Mouse (Mus musculus) midbrain, embryonic 16.5 days (tissue): ENCODE measurements around the gene Per1. TPM values are rescaled to one million over a fixed set of nuclear protein-coding genes. Genes with fewer than 3 reads are reported as not detected.

Source experiments
- ATAC-seq: fragments of 200-750 bp; cut with Nextera tagmentation; 2 replicates; pipeline ENCODE4 v1.8.0; 2017; ENCODE audit warnings: moderate TSS enrichment
- H3K27ac ChIP-seq: fragments of 300-500 bp; sonication (generic); 2 replicates; pipeline ENCODE4 v1.5.1; 2014; ENCODE audit warnings: mild to moderate bottlenecking, low read length, mixed read lengths
- H3K27me3 ChIP-seq: fragments of 300-500 bp; sonication (generic); 2 replicates; pipeline ENCODE4 v1.6.1; 2014; ENCODE audit warnings: low read depth, low read length, mixed read lengths; ENCODE audit not compliant: control insufficient read depth, insufficient read depth
- H3K36me3 ChIP-seq: fragments of 300-500 bp; sonication (generic); 2 replicates; pipeline ENCODE4 v1.6.1; 2014; ENCODE audit warnings: mild to moderate bottlenecking, low read length, moderate library complexity, mixed read lengths; ENCODE audit not compliant: control insufficient read depth, insufficient read depth
- H3K4me1 ChIP-seq: fragments of 300-500 bp; sonication (generic); 2 replicates; pipeline ENCODE4 v1.6.1; 2014; ENCODE audit warnings: mild to moderate bottlenecking, low read length, mixed read lengths; ENCODE audit not compliant: control insufficient read depth, insufficient read depth
- H3K4me2 ChIP-seq: fragments of 300-500 bp; sonication (generic); 2 replicates; pipeline ENCODE4 v1.6.1; 2014; ENCODE audit warnings: mild to moderate bottlenecking, low read length, mixed read lengths
- H3K4me3 ChIP-seq: fragments of 300-500 bp; sonication (generic); 2 replicates; pipeline ENCODE4 v1.5.1; 2014; ENCODE audit warnings: low read depth, mild to moderate bottlenecking, low read length, moderate library complexity, mixed read lengths
- H3K9ac ChIP-seq: fragments of 300-500 bp; sonication (generic); 2 replicates; pipeline ENCODE4 v1.6.1; 2014; ENCODE audit warnings: low read depth, low read length, mixed read lengths
- H3K9me3 ChIP-seq: fragments of 300-500 bp; sonication (generic); replicated peaks from 2 replicates; pipeline ENCODE4 v1.6.1; 2014; ENCODE audit warnings: mild to moderate bottlenecking, low read length, mixed read lengths; ENCODE audit not compliant: control insufficient read depth, poor library complexity, severe bottlenecking
- WGBS: fragments of 180-500 bp; shearing (Covaris S2); extraction: QIAGEN DNeasy Blood & Tissue Kit; methylation state at CpG from one replicate; pipeline ENCODE4 v1.1.7; 2014; 5-methylcytosine and 5-hydroxymethylcytosine counted together
- polyA plus RNA-seq: library from polyadenylated mRNA; unstranded; fragments of >200 nt; fragmentation: Nextera tagmentation; extraction: Ambion mirVana; gene quantifications from 2 replicates; pipeline ENCODE4 v1.2.1, GENCODE M21; 2015

Per1 gene
- polyA plus RNA-seq, 1 experiment from 2014 or later: 12.4 TPM

DNA sequence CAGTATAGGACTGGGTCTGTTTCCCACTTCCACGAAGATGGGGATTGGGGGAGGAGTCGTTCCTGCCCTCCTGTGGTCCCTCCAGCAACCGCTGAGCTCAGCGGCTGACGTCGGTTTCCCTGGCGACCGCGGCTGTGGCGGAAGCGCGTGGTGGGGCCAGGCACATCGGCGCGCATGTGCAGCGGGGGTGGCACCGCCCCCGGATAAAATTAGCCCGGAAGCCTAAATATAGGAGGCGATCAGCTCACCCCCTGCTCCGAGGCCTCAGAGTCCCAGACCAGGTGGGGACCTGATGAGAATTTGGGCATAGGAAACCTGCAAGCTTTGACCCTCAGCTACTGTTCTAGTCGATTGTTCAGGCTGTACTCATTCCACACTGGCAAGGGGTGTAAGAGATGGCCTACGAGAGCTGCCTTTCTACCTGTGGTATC is 4.9 kb downstream of the Per1 start:
- Histone ChIP-seq H3K4me1 (peaks cover 47% of the 10 kb centered on the region), H3K9ac (peak overlapping the region; percentile 65), H3K27ac (peak overlapping the region; percentile 71), H3K36me3 (peaks cover 27% of the 10 kb centered on the region), H3K4me2 (peak overlapping the region; percentile 97), H3K27me3 (no peaks in the 10 kb centered on the region), H3K4me3 (peak overlapping the region; percentile 59), H3K9me3 (no peaks in the 10 kb centered on the region)
- peak; percentile 26 for ATAC-seq
- WGBS: under 1% methylated on average over 23 of the region's 23 CpGs

- WGBS: 92% methylated on average over 20 of the region's 20 CpGs
- H3K36me3 ChIP-seq: peaks cover 36% of the 10 kb centered on the region
- no peaks in the 10 kb centered on the region for H3K9me3 ChIP-seq
- H3K4me2 ChIP-seq: peak overlapping the region; percentile 97
- peak overlapping the region; percentile 55 for H3K9ac ChIP-seq
- H3K27me3 ChIP-seq: no peaks in the 10 kb centered on the region
- ATAC-seq: no peak
- peaks cover 41% of the 10 kb centered on the region for H3K4me1 ChIP-seq
- H3K4me3 ChIP-seq: no peak overlapping the region
- no peak overlapping the region for H3K27ac ChIP-seq
Measured at GRCm38 (mm10) chr11:69100639-69101360, 5.8 kb downstream of the Per1 start.

GRCm38 (mm10) chr11:69101604-69102402 is 6.8 kb downstream of the Per1 start:
- 92% methylated on average over 20 of the region's 21 CpGs for WGBS

DNA sequence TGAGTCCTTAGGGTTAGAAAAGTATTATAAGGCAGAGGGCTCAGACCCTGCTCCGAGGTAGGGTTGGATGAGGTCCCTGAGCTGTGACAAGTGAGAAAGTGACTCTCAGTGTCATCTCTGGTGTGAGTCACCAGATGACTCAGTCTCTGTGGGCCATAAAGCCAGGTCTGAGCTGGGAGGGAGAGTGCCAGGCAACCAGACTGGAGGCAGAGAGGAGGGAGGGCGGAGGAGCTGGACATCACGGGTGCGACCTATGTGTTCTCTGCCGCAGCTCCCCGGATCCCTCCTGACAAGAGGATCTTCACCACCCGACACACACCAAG is 7.3 kb downstream of the Per1 start:
- H3K27ac ChIP-seq: no peak overlapping the region
- H3K27me3 ChIP-seq: no peaks in the 10 kb centered on the region
- no peak overlapping the region for H3K9ac ChIP-seq
- H3K4me2 ChIP-seq: no peak overlapping the region
- peaks cover 40% of the 10 kb centered on the region for H3K36me3 ChIP-seq
- ATAC-seq: no peak
- no peaks in the 10 kb centered on the region for H3K9me3 ChIP-seq
- H3K4me1 ChIP-seq: peaks cover 29% of the 10 kb centered on the region
- H3K4me3 ChIP-seq: no peak overlapping the region
- WGBS: 95% methylated on average over 7 of the region's 7 CpGs

More at GRCm38 (mm10) chr11:69101604-69102402, 6.8 kb downstream of the Per1 start:
- Histone ChIP-seq H3K27ac (no peak overlapping the region), H3K4me3 (no peak overlapping the region), H3K9ac (no peak overlapping the region), H3K4me2 (no peak overlapping the region), H3K36me3 (peaks cover 37% of the 10 kb centered on the region), H3K4me1 (peaks cover 34% of the 10 kb centered on the region), H3K27me3 (no peaks in the 10 kb centered on the region), H3K9me3 (no peaks in the 10 kb centered on the region)
- no peak for ATAC-seq

GRCm38 (mm10) chr11:69103121-69103520 is 8.1 kb downstream of the Per1 start:
- Histone ChIP-seq H3K4me1 (peaks cover 23% of the 10 kb centered on the region), H3K9me3 (no peaks in the 10 kb centered on the region), H3K27me3 (no peaks in the 10 kb centered on the region), H3K9ac (no peak overlapping the region), H3K36me3 (peaks cover 42% of the 10 kb centered on the region), H3K4me2 (no peak overlapping the region), H3K27ac (no peak overlapping the region), H3K4me3 (no peak overlapping the region)
- ATAC-seq: no peak
- WGBS: 93% methylated on average over 14 of the region's 14 CpGs

- Histone ChIP-seq H3K9ac (no peak overlapping the region), H3K4me2 (no peak overlapping the region), H3K9me3 (no peaks in the 10 kb centered on the region), H3K4me3 (no peak overlapping the region), H3K4me1 (peaks cover 16% of the 10 kb centered on the region), H3K36me3 (peaks cover 44% of the 10 kb centered on the region), H3K27me3 (no peaks in the 10 kb centered on the region), H3K27ac (no peak overlapping the region)
- WGBS: 90% methylated on average over 15 of the region's 15 CpGs
- ATAC-seq: no peak
Measured at GRCm38 (mm10) chr11:69103531-69104435, 8.8 kb downstream of the Per1 start.

DNA sequence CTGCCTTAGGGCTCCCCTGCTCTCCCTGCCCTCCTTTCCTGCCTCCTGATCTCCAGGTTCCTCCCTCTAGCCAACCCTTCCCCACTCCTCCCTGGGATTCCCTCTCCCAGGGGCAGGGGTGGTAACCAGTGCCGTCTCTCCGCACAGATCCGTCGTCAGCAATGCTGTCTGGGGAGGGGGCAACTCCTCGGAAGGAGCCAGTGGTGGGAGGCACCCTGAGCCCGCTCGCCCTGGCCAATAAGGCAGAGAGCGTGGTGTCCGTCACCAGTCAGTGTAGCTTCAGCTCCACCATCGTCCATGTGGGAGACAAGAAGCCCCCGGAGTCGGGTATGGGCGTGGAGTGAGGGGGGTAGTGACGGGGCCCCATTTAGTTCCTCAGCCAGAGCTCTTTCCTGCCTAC is 9.5 kb downstream of the Per1 start:
- H3K4me3 ChIP-seq: no peak overlapping the region
- H3K9ac ChIP-seq: no peak overlapping the region
- no peak for ATAC-seq
- 91% methylated on average over 14 of the region's 14 CpGs for WGBS
- no peak overlapping the region for H3K4me2 ChIP-seq
- no peak overlapping the region for H3K27ac ChIP-seq
- peaks cover 11% of the 10 kb centered on the region for H3K4me1 ChIP-seq
- no peaks in the 10 kb centered on the region for H3K27me3 ChIP-seq
- peaks cover 47% of the 10 kb centered on the region for H3K36me3 ChIP-seq
- H3K9me3 ChIP-seq: no peaks in the 10 kb centered on the region

GRCm38 (mm10) chr11:69105227-69105626 is 10.2 kb downstream of the Per1 start:
- Histone ChIP-seq H3K4me1 (peaks cover 7% of the 10 kb centered on the region), H3K36me3 (peaks cover 47% of the 10 kb centered on the region)

More at GRCm38 (mm10) chr11:69105227-69105626, 10.2 kb downstream of the Per1 start:
- Histone ChIP-seq H3K27me3 (no peaks in the 10 kb centered on the region), H3K4me2 (no peak overlapping the region), H3K9ac (no peak overlapping the region), H3K4me3 (no peak overlapping the region), H3K9me3 (no peaks in the 10 kb centered on the region), H3K27ac (no peak overlapping the region)
- no peak for ATAC-seq
- 84% methylated on average over 6 of the region's 6 CpGs for WGBS
